Mouse (Mus musculus) kidney, postnatal 25 days (tissue): ENCODE results near the gene Tsen34.

Source experiments
- DNase-seq, 2 experiments: peaks; one replicate each; pipeline ENCODE4 v3.0.0; 2021; ENCODE audit warnings: mixed read lengths in 2 of 2

The Tsen34 gene

DNA sequence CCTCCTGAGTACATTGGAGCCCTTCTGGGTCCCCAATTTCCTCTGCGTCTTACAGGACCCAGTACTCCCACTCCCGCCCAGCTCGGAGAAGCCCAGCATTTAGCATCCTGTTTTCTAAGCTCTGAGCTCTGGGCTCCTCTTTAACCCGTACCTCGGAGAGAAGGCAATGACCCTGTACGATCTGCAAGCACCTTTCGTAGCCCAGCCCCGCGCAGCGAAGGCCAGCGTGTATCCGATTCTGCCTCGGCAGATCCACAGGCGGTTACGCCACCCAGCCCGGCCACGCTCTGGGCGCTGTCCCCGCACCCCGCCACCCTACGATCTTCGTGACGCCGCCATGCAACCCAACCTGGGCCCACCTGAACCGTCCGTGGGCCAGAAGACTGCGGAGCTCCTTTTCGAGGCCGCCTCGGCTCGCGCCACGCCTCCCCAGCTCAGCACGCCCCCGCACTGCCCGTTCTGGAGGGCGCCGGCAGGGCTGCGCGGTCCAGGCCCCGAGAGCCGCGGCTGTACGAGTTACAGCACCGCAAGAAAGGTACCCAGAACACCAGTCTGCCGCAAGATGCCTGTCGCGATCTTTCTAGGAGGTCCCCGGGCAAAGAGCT is at the start of gene Tsen34:
TSS of gene Tsen34 (plus strand) at position 482 of the 605 bp plus-strand sequence.
- DNase-seq, result no peak

DNA sequence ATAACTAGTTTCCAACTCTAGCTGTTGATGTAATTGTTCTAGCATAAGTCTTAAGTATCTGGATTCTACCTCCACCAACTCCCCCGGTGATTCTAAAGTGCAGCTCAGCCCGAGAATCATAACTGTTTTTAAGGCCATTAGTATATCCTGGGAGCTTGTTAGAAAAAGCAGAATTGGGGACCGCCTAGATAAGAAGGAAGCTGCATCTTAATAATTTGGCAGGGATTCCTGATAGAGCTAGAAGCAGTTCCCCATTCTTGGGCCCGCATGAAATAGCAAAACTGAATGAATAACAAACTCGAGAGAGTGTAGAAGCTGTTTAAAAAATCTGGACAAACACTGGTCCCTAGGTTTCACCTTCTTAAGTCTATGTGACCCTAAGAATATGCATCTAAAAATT is 49.3 kb upstream of the Tsen34 start:
- DNase-seq, result no peak

DNA sequence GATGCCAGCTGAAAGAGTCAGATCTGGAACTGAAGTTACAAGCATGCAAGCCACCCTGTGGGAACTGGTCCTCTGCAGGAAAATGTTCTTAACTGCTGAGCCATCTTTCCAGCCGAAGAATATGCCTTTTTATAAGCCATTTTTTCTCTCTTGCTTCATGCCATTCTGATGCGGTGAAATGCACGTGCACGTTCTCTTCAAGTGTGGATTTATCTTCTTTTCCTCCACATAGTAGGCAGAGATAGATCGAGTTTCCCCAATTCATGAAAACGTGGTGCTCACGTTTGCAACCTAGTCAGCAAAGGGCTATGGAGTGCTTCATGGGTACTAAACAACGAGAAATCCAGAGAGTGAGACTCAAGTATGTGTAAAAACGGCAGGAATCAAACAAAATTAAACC is 48.8 kb upstream of the Tsen34 start:
- no peak for DNase-seq

DNA sequence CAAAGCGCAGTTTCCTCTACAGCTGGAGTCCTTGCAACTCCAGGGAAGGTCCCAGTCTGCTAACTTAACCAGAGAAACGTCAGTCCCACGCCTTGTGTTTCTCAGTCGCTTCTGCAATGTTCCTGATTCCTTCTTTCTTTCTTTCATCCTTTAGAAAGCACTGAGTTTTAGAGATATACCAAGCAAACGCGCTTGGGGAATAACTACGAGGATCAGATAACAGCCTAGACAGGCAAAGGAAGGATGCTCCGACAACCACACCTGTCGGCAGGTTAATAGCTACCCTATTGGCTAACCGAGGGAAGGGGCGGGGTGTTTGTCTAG is 48.4 kb upstream of the Tsen34 start:
- DNase-seq, result peak; percentile 94 to 96

DNA sequence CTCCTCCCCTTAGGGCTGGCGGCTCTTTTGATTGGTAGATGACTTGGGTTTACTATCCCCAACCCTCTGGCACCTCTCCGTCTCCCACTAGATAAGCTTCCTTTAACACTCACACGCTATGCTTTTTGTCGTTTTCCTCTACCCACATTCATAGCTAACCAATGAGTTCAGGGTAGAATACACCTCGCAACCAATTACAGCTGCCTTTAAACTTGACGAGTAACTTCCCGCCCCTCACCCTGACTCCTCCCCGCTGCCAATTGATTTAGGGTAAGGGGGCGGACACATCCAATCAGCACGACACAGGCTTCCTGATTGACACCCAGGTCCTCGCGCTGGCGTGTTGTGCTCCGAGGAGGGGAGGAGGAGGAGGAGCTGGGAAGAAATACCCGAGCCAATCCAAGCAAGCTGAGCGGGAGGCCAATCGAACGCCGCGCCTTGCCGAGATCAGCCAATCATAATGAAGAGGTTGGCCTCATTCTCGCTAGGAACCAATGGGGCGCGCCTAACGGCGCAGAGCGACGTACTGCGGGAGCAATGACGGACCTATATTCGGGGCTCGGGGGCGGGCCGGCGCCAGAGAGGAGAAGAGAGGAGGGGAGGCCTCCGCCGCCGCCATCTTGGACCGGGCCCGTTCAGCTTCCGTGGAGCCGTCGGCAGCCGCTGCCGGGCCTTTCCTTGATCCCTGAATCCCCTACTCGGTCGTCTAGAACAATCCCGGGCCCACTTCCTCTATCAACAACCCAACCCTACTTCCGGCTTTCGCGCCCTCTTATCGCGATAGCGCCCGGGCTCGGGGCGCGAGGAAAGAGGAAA is 47.8 kb upstream of the Tsen34 start, which contains the start of gene Cnot3:
TSS of gene Cnot3 (plus strand) at position 597 of the 816 bp plus-strand sequence.
- DNase-seq, result peak; percentile 98 to 100

DNA sequence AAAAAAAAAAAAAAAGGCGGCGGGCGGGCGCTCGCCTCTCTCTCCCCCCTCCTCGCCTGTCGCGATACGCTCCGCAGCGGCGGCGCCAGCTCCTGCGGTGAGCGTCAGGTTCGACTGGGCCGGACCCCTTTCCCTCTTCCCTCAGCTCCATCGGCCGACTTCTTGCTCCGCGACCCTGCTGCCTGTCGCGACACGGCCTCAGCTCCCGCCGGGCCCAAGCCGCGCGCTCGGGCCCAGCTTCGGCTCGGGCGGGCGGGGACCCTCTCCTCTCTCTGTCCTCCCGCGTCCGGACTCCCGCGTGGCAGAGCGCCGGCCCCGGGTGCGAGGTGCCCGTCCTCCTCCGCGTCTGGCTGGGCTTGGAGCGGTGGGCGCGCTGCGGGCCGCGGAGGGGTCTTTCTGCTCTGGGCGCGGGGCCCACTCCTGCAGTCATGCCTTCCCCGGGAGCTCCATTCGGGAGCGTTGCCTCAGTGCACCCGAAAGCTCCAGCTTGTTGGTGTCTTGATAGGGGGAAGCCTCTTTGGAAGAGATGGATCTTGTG is 47.1 kb upstream of the Tsen34 start:
- DNase-seq, result no peak

DNA sequence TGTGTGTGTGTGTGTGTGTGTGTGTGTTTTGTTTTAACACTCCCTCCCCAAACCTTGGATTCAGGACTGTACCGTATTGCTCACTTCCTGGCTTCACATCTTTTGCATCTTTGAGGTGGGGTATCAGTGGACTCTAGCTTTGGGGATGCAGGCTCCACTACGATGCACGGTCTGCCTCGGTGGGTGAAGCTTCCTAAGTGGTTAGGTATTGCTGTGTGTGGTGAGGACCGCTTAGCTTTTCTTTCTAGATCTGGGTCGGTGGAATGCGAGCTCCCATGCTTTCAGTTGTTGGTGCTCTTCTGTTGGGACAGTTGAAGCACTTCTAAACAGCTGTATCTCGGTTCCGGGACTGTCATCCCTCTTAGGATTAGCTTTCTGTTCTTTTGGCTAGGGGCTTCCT is 46.5 kb upstream of the Tsen34 start:
- no peak for DNase-seq

DNA sequence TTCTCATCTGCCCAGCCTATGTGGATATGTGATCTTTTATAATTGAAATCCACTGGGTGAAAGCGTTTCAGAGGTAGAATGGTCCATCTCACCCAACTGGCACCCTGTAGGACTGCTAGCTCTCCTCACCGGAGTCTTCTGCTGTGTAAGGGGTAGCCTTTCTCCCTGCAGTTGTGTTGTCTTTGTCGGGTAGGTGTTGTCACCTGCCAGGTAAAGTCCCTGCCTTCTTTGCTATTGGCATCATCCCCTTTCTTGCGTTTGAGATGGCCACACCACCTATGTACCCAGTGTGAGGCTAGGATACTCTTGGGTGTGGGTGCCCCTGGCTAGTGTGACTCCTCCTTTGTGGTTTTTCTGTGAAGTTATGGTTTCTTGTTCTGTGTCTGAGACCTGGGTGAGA is 46.0 kb upstream of the Tsen34 start:
- DNase-seq, result no peak

DNA sequence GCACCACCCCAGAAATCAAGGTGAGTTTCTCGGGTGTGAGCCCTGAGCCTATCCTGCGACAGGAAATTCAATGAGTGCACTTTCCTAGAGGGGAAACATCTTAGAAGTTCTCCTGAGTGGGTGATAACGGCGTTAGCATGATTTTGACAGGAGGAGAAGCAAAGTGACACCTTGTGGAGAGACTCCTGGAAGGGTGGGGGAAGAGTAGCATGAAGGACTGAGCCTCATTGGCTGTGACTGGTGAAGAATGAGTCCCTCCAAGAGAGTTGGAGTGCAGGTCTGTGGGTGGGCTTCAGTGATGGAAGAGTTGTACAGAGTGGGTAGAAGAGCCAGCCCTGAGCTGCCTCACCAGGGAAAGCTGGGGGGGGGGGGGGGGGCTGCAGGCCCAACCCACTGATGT is 35.7 kb upstream of the Tsen34 start:
- no peak for DNase-seq

DNA sequence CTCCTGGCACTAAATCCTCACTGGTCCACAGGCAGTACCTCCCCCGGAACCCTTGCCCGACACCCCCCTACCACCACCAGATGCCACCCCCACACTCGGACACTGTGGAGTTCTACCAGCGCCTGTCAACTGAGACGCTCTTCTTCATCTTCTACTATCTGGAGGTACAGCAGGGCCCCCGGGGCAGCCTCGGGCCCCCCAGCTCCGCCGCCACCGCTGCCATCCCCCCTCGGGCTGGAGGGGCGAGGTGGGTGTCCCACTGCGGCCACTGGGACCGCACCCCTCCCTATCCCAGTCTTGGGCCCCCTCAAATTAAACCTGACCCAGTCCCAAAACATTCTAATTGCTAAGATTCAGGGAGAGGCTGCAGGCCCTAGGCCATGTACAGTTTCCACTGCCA is 34.1 kb upstream of the Tsen34 start:
- DNase-seq, result no peak

DNA sequence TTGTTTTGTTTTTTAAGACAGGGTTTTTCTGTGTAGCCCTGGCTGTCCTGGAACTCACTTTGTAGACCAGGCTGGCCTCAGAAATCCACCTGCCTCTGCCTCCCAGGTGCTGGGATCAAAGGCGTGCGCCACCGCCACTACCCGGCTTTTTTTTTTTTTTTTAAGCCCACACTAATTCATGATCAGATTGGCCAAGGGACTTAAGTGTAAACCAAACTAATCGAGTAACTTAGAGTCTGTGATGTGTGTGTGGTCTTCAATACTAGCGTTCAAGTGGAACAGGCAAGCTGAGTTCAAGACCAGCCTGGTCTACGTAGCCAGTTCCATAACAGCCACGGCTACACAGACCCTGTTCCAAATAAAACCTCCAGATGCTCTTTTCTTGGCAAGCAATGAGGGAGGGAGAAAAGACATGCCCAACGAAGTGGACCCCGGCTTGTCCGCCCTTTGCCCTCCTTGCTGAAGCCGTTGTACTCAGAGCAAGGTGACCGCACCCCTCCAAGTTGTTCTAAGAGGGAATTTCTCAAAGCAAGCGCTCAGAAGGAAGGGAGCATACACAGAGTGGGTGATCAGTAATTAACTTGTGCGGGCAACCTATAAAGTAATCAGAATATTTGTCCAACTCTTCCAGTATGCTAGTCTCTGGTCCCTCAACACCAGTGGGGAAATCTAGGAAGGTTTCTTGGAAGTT is 28.0 kb upstream of the Tsen34 start:
- DNase-seq, result peak; percentile 57 to 83

DNA sequence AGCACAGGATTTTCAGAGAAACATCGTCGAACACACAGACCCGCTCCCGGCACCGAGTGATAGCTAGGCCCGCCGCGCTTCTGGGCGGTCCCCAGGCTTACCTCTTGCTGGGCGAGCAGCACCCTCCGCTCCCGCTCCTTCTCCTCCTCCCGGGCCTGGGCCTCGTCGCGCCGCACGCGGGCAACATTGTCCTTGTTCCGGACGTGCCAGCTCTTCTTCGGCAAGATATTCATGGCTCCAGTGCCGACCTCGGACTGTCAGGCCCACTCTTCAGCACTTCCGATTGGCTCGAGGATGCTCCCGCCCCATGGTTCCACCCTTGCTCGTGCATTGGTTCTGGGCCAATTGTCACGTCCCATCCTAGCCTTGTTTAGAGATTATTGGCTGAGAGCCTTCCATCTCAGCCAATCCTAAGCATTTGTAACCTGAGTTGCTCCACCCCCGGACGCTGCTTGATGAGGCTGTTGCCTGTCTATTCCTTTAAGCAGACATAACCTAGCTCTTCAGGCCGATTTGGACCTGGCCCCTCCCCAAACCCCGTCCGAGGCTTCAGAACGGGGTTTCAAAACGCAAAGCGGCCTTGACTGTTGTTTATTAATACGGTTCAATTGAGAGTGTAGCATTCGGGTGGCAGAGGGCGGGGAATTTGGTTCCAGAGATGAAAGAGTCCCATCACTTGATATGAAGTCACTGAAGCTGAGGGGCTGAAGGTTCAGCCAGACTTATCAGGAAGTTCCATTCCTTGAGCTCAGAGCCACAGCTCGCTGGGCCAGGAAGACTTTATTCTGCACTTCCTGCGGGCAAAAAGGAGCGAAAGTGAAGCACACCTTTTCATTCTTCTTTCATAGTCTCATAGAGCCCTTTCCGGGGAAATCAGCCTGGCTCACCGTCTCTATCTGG is 27.2 kb upstream of the Tsen34 start, which contains the start of gene Leng1:
TSS of gene Leng1 (minus strand) at position 626 of the 900 bp plus-strand sequence.
- DNase-seq, result peak; percentile 99

DNA sequence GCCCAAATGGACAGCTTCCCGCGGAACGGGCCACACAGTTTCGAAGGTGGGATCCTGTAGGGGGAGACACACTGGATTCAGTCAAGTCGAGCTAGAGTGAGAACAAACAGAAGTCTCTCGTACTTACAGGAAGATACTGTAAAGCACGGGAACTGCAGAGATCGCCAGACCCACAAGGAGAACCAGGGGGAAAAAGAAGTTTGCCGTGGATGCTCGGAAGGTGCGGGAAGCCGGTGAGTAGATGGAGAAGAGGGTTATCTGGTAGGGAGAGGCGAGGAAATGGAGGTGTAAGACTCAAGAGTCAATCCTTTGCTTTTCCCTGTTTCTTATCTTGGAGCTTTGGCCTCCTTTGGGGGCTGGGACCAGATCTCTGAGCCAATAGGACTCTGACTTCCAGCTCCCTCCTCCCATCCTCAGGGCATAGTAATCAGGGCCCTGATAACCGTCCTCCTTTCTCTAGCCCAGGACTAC is 25.7 kb upstream of the Tsen34 start:
- no peak for DNase-seq

DNA sequence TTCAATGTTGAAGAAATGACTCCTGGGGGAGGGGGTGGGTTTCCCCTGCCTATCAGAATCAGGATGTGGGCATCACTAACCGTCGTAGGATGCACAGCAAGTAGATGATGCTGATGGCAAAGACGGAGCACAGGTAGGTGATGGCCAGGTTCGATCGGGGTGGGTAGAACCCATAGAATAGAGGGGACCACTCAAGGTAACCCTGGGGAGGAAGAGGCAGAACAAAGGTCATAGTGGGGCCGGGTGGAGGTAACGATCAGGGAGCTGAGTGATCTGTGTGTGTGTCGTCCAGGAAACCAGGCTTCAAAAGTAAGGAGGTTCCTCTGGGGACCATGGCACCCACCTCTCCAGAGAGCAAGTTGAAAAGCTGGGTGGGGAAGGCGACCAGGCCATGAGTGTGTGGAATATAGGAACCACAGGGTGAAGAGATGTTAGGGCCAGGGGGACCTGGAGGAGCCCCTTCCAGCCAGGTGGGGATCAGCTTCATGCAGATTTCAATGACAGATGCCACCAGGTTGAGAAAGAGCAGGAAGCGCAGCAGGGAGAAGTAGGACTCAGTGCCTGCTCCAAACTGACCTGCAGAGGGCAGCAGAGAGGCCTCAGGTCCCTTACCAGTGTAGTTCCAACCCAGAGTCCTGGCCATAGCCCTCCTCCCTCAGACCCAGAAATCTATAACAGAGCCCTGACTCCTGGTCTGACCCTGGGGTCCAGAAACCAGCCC is 18.0 kb upstream of the Tsen34 start:
- peak; percentile 86 to 93 for DNase-seq

DNA sequence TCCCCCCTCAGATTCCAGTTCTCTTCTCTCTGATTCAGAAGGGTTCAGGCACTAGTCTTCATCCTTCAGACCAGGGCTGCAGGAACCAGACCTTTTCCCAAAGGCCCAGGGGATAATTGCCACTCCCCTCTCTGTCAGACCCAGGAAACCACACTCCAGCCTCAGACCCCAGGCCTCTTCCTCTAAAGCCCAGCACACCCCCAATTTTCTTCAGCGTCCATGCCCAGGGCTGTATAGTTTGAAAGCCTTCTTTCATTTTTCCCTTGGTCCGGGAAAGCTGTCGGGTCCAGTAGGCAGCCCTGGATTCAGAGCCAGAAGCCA is 17.5 kb upstream of the Tsen34 start:
- no peak for DNase-seq

DNA sequence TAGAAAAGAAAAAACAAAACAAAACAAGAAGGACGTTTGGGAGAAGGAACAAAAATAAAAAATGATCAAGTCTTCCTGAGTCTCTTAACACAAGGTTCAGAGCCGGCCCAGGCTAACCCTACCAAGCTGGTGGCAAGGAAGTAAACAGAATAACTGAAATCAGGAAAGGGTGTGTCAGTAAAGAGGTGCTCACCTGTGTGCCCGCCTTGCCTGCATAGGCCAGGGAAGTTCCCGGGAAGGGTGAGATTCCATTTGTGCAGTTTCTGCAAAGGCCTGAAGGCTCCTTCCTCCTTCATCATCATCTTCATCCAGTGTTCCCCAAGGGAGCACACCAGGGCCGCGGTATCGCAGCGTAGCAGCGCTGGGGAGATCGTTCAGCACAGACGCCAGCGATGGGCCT is 16.3 kb upstream of the Tsen34 start:
- DNase-seq, result no peak

DNA sequence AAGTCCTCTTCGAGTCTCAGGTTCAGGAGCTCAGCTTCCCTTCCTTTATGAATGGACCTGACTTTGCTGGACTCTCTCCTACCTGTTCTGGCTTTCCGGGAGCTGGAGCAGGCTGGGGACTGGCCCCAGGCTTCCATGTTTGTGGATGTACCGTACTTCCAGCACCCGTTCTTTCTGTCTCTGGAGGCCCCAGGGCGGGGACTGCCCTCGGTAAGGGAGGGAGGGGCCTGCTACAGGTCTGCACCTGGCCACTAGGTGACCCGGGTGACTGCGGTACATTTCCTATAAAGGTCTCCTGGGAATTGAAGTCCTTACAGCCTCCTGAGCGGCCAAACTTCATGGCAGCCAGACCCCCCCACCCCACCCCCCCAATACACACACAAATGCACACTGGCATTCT is 15.3 kb upstream of the Tsen34 start, which contains the start of gene Tmc4:
TSS of gene Tmc4 (minus strand) at position 212 of the 400 bp plus-strand sequence.
- DNase-seq, result peak; percentile 58 to 86

DNA sequence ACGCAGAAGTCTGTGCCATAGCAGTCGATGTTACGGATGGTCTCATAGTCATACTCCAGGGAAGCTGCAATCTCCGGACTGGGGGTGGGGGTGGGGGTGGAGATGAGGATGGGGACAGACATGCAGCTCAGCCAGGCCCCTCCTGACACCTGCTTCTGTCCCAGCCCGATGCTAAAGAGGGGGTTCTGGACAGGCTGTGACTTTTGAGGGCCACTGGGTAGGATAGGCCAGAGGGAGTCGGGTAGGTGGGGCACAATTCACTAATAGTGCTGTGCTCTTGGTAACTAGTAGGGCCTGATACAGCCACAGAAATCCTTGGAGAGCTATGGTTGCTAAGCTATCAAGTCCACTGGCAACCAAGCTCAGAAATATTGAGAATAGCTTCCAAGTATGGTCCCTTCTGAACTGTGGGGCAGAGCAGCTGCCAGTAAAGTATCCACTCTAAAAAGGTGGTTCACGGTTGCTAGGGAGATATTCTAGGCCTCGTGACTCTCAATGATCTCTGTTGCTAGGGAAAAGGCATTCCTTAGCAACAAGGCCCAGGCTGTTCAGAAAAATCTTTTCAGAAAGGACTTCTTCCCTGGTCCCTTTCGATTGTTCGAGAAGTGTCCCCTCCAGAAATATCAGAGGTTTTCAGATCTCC is 8.6 kb upstream of the Tsen34 start:
- no peak for DNase-seq

DNA sequence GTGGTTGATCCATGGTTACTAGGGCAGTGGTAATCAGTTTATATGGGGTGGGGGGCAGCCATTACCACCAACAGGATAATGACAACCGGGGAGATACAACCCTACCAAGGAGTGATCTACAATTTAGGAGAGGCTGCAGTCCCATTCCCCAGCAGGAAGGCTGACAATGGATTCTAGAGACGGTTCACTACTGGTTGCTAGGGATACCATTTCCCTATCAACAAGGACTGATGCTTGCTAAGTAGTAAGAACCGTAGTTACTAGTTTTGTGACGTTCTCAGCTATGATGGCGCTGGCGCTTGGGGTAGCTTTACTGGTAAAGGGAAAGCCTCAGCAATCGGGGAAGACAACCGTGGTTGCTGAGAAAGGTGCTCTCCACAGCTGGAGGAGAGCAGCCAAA is 8.0 kb upstream of the Tsen34 start:
- no peak for DNase-seq

DNA sequence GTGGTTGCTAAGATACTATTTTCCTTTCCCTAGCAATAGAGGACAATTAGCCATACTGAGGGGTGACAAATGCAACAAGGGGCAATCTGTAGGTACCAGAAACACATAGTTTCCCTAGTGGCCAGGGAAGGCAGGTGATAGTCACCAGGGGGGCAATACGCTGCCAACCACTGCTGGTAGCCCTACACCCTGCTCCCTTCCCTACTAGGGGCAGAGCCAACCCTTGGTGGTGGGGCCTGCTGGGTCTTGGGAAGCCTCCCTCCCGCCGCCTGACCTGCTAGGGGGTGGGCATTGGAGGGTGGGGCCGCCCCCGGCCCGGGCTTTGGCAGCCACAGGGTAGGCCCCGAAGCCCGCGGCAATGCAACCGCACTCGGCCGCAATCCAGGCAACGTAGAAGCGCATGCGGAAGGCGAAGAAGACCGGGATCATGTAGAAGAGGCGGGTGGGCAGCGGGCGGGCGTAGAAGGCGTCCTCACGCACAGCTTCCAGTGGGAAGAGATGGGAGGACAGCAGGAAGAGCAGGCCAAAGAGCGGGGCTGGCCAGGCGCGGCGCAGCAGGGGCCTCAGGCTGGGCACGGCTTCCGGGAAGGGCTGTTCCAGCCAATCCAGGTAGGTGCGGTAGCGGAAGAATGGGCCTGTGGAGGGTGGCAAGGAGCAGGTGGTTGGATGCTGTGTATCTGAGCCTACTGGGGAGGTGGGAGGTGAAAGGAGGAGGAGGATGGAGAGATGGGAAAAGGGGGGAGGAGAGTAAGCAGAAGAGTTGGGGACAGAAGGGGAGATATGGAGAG is 7.1 kb upstream of the Tsen34 start:
- no peak for DNase-seq
